Mouse (Mus musculus) G1E (cell line): Measurements from ENCODE around the gene Tcf25.

Source experiments
- CTCF ChIP-seq: IDR thresholded peaks from 2 replicates; pipeline ENCODE4 v1.5.1; 2012; ENCODE audit warnings: low read depth, low read length, inconsistent platforms, mixed read lengths
- GATA1 ChIP-seq: IDR thresholded peaks from 2 replicates; pipeline ENCODE4 v1.6.1; 2012; ENCODE audit warnings: borderline replicate concordance, low read length, inconsistent platforms, mixed read lengths
- GATA2 ChIP-seq: IDR thresholded peaks from 2 replicates; pipeline ENCODE4 v1.6.1; 2012; ENCODE audit warnings: low read depth, low read length, inconsistent platforms, borderline replicate concordance

DNA sequence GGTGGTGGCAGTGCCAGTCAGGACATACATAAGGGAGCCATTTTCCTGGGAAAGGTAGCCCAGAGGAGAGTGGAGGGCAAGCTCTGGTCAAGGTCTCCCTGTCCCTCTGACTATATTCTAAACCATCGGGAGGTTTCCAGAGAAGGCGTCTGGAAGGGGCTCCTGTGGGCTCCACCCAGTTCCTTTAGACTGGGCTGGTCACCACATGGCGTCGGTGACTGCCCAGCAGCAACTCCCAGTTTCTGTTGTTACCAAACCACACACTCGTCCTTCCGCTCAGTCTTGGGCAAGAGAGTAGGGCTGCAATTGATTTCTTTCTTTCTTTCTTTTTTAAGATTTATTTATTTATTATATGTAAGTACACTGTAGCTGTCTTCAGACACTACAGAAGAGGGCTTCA, 70.6 kb downstream of the Tcf25 start:
- TF ChIP-seq CTCF (no peak), GATA1 (no peak), GATA2 (no peak)
